Mouse (Mus musculus): ENCODE results near the gene Gm20671.
A peak's percentile ranks its signal among the peaks of the same experiment; 100 is the strongest.
"Not testable (repeated sequence)": the region's sequence is repeated elsewhere in the genome, so short reads cannot be mapped to it uniquely, and the experiment has no call there.

The Gm20671 gene

DNA sequence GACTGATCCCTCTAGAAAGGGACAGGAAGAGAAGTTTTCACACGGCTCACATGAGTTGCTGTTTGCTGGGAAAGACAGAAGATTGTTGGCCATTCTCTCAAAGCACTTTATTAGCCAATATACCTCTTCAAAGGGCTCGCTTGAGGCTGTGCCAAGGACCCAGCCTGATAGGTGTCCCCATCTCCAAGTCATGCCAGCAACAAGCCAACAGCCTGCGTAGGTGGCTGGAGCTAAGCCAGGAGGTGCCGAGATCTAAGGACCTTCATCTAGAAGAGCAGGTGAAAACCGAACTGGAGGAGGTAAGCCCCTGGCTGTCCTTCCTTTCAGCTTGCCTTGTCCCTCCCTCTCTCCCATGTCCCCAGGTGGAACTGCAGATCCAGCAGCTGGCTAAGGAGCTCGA is 91.1 kb downstream of the Gm20671 start:
- DNase-seq (ENCODE audit: low spot score in 2 of 2), result no peak

DNA sequence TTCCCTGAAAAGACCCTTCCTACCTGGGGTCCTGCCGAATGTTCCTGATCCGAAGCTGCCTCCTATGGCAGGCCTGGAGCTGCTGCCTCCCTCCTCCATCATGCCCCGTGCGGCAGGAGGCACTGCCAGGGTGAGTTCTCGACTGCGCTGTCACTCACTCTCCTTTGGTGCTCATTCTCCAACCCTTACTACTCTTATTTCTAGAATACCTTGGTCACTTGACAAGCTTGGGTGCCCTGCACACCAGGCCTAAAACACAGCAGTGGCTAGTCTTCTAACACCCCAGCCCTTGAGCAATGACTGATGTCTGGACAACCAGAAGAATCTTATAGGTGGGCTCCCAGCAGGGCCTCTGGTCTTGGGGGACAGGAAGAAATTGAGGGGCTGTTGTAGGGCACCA is 93.0 kb downstream of the Gm20671 start:
- not testable (repeated sequence) for DNase-seq (ENCODE audit: low spot score in 2 of 2)

- no peak for DNase-seq (ENCODE audit: low spot score in 2 of 2)
Observed at GRCm38 (mm10) chr5:32728851-32729250, 98.1 kb downstream of the Gm20671 start.

DNA sequence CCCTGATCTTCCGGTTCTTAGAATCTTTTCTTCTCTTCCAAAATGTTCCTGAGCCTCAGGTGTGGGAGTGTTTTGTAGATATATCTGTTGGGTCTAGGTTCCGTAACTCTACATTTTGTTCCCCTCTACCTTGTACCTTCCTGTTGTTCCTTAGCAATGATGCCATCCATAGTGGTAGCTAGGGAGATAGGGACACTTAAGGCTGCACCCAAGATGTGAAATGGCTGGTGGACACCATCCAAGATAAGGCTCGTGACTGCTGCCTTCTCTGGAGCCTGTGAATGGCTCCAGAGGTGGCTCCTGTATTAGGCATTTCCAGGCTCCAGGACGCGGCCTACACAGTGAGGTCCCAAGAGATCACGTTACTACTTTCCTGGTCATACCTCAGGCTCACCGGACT is 98.6 kb downstream of the Gm20671 start:
- DNase-seq (ENCODE audit: low spot score in 2 of 2), result no peak

GRCm38 (mm10) chr5:32725397-32725796 is 101.5 kb downstream of the Gm20671 start:
- DNase-seq (ENCODE audit: low spot score in 2 of 2), result not testable (repeated sequence)

DNA sequence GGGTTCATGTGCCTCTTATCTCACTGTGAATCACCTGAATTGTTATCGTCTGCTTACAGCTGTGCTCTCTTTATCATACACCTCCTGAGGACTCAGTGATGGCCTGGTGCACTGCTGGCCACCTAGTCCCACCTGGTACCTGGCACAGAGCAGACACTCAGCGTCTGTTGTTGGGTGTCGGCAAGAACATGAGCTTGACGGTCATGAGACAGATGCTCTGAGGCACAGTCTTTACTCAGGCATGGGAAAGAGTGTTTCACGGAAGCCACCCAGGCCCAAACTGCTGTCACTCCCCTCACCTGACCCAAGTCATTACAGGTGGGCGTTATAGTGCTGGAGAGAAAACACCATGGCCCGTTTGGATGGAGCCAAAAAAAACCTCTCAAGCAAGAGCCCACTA is 102.9 kb downstream of the Gm20671 start:
- DNase-seq (ENCODE audit: low spot score in 2 of 2), result no peak

DNA sequence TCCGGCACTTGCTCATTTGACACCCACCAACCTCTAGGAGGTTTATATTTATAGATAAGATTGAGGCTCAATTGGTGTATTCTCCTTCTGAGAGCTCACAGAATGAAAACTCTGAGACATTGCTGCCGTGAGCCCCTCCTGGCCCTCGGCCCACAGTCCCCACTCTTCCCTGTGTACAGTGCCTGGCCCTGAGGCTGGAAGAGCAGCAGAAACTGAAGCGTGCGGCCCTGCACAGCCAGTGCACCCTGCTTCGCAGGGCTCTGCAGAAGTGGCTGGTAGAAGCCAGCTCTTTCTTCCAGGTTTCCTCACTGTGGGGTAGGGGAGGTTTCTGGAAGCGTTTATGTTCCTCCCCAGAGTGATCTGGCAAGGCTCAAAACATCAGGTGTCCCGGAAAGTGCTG is 104.2 kb downstream of the Gm20671 start:
- not testable (repeated sequence) for DNase-seq (ENCODE audit: low spot score in 2 of 2)

- no peak for DNase-seq (ENCODE audit: low spot score in 2 of 2)
Observed at GRCm38 (mm10) chr5:32722263-32722662, 104.6 kb downstream of the Gm20671 start.

DNA sequence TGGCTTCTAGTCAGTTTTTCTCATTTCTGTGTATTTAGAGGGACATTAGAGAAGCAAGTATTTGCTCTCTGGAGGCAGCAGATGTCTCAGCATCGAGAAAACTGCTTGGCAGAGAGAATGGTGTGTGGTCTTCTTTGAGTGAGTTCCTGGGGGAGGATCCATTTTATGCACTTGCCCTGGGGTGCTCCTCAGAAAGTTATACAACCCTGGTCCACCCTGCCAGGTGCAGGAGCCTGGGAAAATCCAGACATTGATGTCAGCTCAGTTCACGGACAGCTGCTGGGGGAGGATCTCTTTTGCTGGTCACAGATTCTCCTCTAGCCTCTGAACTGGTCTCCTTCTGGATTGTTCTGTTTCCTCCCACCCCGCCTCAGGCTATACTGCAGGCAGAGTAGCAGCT is 105.6 kb downstream of the Gm20671 start:
- DNase-seq (ENCODE audit: low spot score in 2 of 2), result no peak

GRCm38 (mm10) chr5:32720416-32720815 is 106.5 kb downstream of the Gm20671 start:
- no peak for DNase-seq (ENCODE audit: low spot score in 2 of 2)

DNA sequence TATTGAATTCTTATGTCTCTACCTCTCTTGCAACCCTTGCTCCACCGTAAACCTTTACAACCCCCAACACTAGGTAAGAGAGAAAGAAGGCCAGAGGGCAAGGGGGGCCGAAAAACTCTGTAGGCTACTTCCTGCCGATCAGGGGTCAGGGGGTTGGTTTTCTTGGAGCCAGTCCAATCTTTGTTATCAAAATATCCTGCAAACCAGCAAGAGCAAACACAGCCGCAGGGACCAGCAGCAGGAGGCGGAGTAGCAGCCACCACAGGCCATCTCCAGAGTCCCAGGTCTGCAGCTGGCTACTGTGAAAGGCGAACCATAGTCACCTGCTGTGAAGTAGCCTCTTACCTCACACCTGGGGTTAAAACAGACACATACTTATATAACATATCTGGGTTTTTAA is 108.0 kb downstream of the Gm20671 start:
- no peak for DNase-seq (ENCODE audit: low spot score in 2 of 2)

GRCm38 (mm10) chr5:32717726-32718125 is 109.2 kb downstream of the Gm20671 start:
- no peak for DNase-seq (ENCODE audit: low spot score in 2 of 2)

- peak; percentile 76 to 94 for DNase-seq (ENCODE audit: low spot score in 2 of 2)
Observed at GRCm38 (mm10) chr5:32713703-32714467, 113.0 kb downstream of the Gm20671 start.

DNA sequence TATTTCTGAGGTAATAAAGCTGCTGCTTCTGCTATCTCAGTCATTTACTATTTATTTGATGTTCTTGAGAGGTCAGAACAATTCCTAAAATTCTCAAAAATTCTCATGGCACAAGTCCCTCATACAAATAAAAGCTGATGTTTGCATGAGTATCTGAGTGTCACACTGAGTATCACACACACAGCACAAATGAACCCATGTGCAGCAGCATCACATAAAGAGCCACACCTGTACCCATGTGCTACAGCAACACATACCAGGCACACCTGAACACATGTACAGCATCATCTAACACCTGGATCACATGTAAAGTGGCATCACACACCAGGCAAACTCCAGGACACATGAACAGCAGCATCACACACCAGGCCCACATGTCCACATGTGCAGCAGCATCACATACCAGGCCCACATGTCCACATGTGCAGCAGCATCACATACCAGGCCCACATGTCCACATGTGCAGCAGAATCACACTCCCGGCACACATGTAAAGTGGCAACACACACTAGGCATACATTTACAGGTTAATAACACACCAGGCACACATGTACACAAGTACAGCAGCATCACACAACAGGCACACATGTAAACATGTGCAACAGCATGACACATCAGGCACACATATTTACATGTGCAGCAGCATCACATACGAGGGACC is 113.7 kb downstream of the Gm20671 start:
- no peak for DNase-seq (ENCODE audit: low spot score in 2 of 2)

DNA sequence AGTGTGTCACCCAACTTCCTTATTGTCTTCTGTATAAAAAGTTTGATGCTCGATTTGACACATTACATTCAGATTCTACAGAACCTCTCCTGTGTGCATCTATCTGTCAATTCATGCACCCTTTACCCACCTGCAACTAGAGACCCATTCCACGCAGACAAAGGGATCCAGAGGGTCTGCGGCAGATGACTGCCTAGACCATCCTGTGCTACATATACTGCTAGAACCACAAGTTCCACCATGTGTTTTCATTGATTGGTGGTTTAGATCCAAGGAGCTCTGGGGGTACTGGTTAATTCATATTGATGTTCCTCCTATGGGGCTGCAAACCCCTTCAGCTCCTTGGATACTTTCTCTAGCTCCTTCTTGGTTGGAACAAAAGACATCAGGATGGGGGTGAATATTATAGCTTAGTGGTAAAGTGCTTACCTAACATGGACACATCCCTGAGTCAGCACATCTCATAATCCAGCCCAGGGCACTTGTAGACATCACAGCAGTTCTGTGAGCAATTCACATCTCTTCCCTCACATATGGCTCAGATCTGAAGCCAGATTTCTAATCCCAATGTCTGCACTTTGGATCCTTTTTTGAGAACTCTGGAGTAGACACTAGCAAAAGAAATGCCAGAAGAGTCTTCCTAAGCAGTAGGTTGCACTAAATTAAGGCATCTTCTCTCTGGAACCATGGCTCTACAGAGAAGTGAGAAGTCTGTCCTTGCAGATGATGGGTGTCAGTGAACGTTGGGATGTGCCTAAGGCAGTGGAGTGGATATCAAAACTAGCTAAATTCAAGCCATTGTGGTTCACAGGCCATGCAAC is 114.5 kb downstream of the Gm20671 start:
- no peak for DNase-seq (ENCODE audit: low spot score in 2 of 2)

GRCm38 (mm10) chr5:32711485-32711884 is 115.4 kb downstream of the Gm20671 start:
- DNase-seq (ENCODE audit: low spot score in 2 of 2), result no peak

GRCm38 (mm10) chr5:32706226-32706780 is 120.6 kb downstream of the Gm20671 start:
- DNase-seq (ENCODE audit: low spot score in 2 of 2), result no peak

DNA sequence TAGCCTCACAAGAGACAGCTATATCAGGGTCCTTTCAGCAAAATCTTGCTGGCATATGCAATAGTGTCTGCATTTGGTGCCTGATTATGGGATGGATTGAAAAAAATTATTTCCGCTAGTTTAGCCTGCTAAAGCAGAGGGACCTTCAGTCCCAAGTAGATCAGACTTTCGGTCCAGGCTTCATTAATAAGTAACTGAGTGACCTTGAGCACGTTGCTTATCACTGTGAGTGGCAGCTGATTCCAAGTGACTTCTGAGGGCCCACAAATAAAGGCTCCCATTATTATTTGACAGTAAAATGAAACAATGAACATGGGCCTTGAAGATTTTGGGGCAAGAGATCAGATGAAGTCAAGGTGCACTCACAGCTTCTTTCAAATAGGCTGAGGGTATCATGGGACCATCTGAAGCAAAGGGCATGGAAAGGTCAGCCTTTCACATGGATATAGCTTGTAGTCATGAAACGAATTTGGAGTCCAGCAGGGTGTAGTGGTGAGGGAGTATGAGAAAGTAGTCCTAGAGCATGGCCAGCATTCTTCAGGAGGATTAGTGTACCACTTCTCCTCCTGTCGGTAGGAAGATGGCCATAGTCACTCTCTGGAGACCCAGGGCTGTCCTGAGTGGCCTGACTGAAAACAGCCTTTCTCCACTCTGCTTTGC is 129.6 kb downstream of the Gm20671 start:
- DNase-seq (ENCODE audit: low spot score in 2 of 2), result no peak

GRCm38 (mm10) chr5:32693411-32693810 is 133.5 kb downstream of the Gm20671 start:
- no peak for DNase-seq (ENCODE audit: low spot score in 2 of 2)
